Mouse (Mus musculus) stomach, embryonic 14.5 days (tissue): ENCODE measurements at regions not wholly inside any gene's neighbourhood (a gene's known extent, or its start where the extent isn't known, plus 50 kb on each side); places are given as distances from the start of the nearest gene placed in this dataset.

Source experiments
- ATAC-seq: fragments of 200-750 bp; cut with Nextera tagmentation; 2 replicates; pipeline ENCODE4 v1.8.0; 2017; ENCODE audit warnings: low read depth, moderate TSS enrichment; ENCODE audit not compliant: insufficient number of reproducible peaks, insufficient read depth, low FRiP score
- H3K27ac ChIP-seq: fragments of 300-500 bp; sonication (generic); 2 replicates; pipeline ENCODE4 v1.5.1; 2014; ENCODE audit warnings: mild to moderate bottlenecking, low read length, moderate library complexity, mixed read lengths
- H3K27me3 ChIP-seq: fragments of 300-500 bp; sonication (generic); 2 replicates; pipeline ENCODE4 v1.6.1; 2014; ENCODE audit warnings: low read length, control low read depth, mixed read lengths; ENCODE audit not compliant: control insufficient read depth, insufficient read depth
- H3K36me3 ChIP-seq: fragments of 300-500 bp; sonication (generic); 2 replicates; pipeline ENCODE4 v1.6.1; 2014; ENCODE audit warnings: mild to moderate bottlenecking, control low read depth, low read length, moderate library complexity, mixed read lengths; ENCODE audit not compliant: control insufficient read depth, insufficient read depth
- H3K4me1 ChIP-seq: fragments of 300-500 bp; sonication (generic); 2 replicates; pipeline ENCODE4 v1.6.1; 2014; ENCODE audit warnings: low read length, control low read depth, mixed read lengths; ENCODE audit not compliant: control insufficient read depth, insufficient read depth
- H3K4me2 ChIP-seq: fragments of 300-500 bp; sonication (generic); replicated peaks from 2 replicates; pipeline ENCODE4 v1.6.1; 2014; ENCODE audit warnings: low read depth, low read length, control low read depth
- H3K4me3 ChIP-seq: fragments of 300-500 bp; sonication (generic); 2 replicates; pipeline ENCODE4 v1.5.1; 2014; ENCODE audit warnings: low read depth, low read length, control low read depth
- H3K9ac ChIP-seq: fragments of 300-500 bp; sonication (generic); replicated peaks from 2 replicates; pipeline ENCODE4 v1.6.1; 2014; ENCODE audit warnings: low read depth, mild to moderate bottlenecking, control low read depth, low read length, moderate library complexity, mixed read lengths
- H3K9me3 ChIP-seq: fragments of 300-500 bp; sonication (generic); 2 replicates; pipeline ENCODE4 v1.6.1; 2016; ENCODE audit warnings: low read depth, low read length, control low read depth; ENCODE audit not compliant: control insufficient read depth
- WGBS: fragments of 180-500 bp; shearing (Covaris S2); extraction: QIAGEN DNeasy Blood & Tissue Kit; methylation state at CpG from one replicate; pipeline ENCODE4 v1.1.7; 2014; 5-methylcytosine and 5-hydroxymethylcytosine counted together

DNA sequence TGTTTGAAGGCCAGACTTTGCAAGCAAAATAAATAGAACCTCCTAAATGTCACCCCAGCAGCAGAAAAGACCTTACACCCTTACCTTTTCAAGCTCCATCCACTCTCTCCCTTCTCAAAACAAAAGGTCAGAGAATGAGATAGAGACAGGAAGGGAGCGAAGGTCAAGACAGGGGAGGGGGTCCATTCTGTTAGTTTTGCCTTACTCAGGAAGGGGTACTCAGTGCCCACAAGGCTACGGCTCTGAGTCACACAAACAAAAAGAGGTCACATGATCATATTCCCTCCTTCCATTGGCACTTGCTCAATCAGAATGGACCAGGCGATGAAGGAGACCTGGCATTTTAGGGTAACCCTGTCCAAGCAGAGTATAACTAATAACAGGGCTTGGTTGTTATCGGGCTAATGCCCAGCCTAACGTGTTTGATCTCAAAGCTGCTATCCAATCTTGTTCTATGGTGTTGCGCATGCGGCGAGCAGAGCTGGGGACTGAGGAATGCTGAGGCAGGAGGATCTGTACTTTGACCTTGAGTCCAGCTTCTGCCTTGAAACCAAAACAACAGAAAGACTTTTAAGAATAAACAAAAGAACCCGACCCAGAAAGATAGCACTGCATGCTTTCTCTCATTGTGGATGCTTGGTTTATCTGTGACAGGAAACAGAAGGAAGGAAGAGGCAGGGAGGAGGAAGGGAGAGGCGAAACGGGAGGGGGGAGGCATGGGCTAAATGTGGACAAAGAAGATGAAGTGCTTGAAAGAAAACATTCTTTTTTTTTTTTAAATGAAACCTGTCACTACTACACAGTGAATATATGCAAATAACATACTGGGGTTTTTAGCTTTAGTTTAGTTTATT, 184.5 kb downstream of the Ankrd50 start:
- H3K4me1 ChIP-seq: no peaks in the 10 kb centered on the region
- no peaks in the 10 kb centered on the region for H3K27me3 ChIP-seq
- ATAC-seq: no peak
- H3K9ac ChIP-seq: no peak overlapping the region
- H3K4me3 ChIP-seq: no peak overlapping the region
- H3K36me3 ChIP-seq: no peaks in the 10 kb centered on the region
- H3K27ac ChIP-seq: no peak overlapping the region
- H3K9me3 ChIP-seq: no peaks in the 10 kb centered on the region
- no peak overlapping the region for H3K4me2 ChIP-seq
- 57% methylated on average over 11 of the region's 11 CpGs for WGBS

DNA sequence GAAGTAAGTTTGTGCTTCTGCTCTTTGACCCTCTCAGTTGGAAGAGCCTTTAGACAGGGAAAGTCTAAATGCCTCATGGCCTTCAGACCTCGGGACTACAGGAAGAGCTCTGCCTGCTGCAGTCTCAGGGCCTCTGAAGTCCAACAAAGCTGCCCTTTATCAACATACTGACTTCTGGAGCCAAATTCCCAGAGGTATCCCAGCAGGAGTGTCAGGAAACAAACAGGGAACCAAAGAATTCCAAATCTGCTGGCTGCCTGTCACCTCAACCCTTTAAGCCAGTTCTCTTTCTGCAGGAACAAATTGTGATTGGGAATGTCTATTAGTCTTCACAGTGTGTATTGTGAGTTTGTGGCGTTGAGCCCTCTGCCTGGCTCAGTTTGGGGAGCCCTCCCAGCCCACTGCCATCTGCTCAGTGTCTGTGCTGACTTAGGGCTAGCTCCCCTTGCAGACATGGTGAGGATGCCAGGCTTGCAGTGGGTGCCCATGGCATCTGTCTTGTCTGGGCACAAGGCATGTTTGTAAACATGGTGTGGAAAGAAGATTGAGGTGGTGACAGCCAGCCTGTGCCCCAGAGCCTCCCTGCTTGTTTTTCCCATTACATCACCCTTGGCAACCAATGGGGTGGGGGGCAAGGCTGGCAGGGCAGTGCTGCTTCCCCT, 185.3 kb downstream of the Ankrd50 start:
- WGBS: 29% methylated on average over 2 of the region's 2 CpGs
- H3K27ac ChIP-seq: no peak overlapping the region
- ATAC-seq: no peak

DNA sequence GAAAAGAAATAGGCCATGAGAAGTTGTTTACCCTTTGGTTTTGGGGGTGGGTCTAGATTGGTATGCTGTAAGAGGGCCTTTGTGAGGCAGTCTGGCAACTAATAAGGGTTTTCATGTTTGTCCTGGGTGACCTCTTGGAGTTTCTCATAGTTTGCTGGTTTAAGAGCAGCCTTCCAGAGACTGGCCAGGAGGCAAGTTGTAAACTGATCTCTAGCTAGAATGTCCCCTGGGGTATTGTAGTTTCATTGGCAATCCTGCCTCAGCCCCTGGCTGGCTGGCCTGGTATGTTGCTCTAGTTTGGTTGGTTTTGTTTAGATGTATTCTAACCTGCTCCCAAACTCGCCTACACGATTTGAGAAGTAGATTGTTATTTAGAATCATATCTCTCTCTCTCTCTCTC, 187.1 kb downstream of the Ankrd50 start:
- Histone ChIP-seq H3K27me3 (no peaks in the 10 kb centered on the region), H3K4me1 (no peaks in the 10 kb centered on the region), H3K4me2 (no peak overlapping the region), H3K27ac (no peak overlapping the region), H3K36me3 (no peaks in the 10 kb centered on the region), H3K9me3 (no peaks in the 10 kb centered on the region), H3K4me3 (no peak overlapping the region), H3K9ac (no peak overlapping the region)
- no peak for ATAC-seq
- WGBS: 75% methylated on average over 2 of the region's 2 CpGs

More for the DNA sequence above, 185.3 kb downstream of the Ankrd50 start:
- Histone ChIP-seq H3K27me3 (no peaks in the 10 kb centered on the region), H3K36me3 (no peaks in the 10 kb centered on the region), H3K4me2 (no peak overlapping the region), H3K4me3 (no peak overlapping the region), H3K9me3 (no peaks in the 10 kb centered on the region), H3K9ac (no peak overlapping the region), H3K4me1 (no peaks in the 10 kb centered on the region)

DNA sequence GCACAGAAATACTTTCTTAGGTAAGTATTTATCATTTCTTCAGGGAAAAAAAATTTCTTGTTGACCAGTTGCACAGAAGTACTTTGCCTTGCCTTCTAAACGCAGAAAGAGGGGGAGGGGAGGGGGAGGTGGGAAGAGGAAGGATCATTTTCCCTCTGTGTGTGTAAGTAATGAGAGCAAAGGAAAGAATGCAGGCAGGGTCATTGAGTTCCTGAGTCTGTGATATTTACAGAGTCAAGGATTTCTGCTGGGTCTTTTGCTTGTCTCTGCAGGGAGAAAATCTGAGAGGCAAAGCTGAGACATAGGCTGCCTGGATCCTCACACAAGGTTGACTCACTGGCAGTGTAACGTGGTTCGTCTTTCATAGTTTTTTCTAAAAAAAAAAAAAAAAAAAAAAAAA, 195.6 kb downstream of the Ankrd50 start:
- no peak overlapping the region for H3K4me3 ChIP-seq
- no peaks in the 10 kb centered on the region for H3K36me3 ChIP-seq
- no peak overlapping the region for H3K27ac ChIP-seq
- no peak overlapping the region for H3K4me2 ChIP-seq
- no peaks in the 10 kb centered on the region for H3K9me3 ChIP-seq
- H3K4me1 ChIP-seq: 0 out of 2 replicates have a peak, but pooled peaks cover 3% of the 10 kb centered on the region
- no peak for ATAC-seq
- WGBS: 24% methylated on average over 3 of the region's 3 CpGs
- H3K27me3 ChIP-seq: no peaks in the 10 kb centered on the region
- no peak overlapping the region for H3K9ac ChIP-seq

DNA sequence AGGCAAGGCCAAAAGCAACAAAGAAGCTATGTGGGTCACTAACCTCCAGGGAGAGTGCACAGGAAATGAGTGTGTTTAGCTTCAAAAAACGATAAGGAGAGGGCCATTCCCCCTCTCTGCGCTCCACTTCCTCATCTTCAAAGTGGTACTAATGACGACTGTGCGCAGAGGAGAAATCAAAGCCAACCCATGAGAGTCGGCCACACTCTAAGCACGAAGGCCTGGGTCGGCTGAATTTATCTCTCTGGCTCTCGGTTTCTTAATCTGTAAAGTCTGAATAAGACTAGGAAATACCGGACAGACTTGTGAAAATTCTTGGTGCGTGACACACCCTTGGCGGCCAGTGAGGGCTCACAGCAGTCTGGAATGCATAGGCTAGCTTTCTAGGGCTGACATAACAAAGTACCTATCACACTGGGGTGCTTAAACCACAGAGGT, 200.9 kb downstream of the Ankrd50 start:
- 32% methylated on average over 11 of the region's 11 CpGs for WGBS

DNA sequence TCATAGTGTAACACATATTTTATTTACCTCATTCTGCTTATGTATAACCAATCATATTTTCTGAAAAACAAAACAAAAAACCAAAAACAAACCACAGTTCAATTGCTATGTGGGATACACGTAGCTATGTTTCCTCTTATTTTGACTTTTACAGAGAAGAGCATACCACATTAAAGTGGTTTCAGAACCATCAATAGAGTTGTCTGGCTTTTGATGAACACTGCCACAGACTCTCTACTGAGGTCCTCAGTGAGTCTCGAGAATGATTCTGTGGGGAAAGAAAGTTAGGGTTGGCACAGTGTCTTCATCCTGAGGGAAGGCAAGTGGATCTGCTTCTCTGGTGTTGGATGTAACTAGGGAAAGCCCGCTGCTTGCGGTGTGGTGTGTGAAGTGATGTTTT, 201.8 kb downstream of the Ankrd50 start:
- 0 out of 2 replicates have a peak, but pooled peaks cover 4% of the 10 kb centered on the region for H3K4me1 ChIP-seq
- H3K27me3 ChIP-seq: no peaks in the 10 kb centered on the region
- H3K9me3 ChIP-seq: no peaks in the 10 kb centered on the region
- H3K4me3 ChIP-seq: no peak overlapping the region
- no peak overlapping the region for H3K9ac ChIP-seq
- 91% methylated on average over 4 of the region's 4 CpGs for WGBS
- H3K36me3 ChIP-seq: no peaks in the 10 kb centered on the region
- no peak overlapping the region for H3K4me2 ChIP-seq
- H3K27ac ChIP-seq: no peak overlapping the region
- no peak for ATAC-seq

More for the DNA sequence above, 200.9 kb downstream of the Ankrd50 start:
- Histone ChIP-seq H3K9ac (no peak overlapping the region), H3K9me3 (no peaks in the 10 kb centered on the region), H3K27me3 (no peaks in the 10 kb centered on the region), H3K4me2 (no peak overlapping the region), H3K4me1 (0 out of 2 replicates have a peak, but pooled peaks cover 4% of the 10 kb centered on the region), H3K27ac (no peak overlapping the region), H3K4me3 (no peak overlapping the region), H3K36me3 (no peaks in the 10 kb centered on the region)
- no peak for ATAC-seq

DNA sequence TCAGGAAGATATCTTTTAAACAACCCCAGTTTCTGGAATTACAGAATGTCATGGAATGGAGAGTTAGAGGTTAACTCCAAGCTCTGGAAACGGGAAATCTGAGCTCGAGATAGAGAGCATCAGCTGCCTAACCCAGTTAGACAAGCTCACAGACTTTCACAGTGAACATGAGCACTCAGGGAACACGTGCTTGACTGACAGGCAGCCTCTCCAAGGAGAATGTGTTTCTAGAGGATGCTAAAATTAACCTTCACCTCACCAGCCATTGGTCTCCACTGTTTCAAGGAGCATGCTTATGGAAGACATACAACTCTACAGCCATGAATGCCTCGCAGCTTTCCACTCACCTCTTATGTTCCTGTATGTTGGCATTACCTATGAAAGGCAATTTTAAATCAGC, 203.0 kb downstream of the Ankrd50 start:
- 51% methylated on average over 4 of the region's 4 CpGs for WGBS
- H3K9me3 ChIP-seq: no peaks in the 10 kb centered on the region
- H3K4me1 ChIP-seq: 0 out of 2 replicates have a peak, but pooled peaks cover 4% of the 10 kb centered on the region
- no peak for ATAC-seq
- no peak overlapping the region for H3K4me3 ChIP-seq
- no peaks in the 10 kb centered on the region for H3K36me3 ChIP-seq
- no peak overlapping the region for H3K27ac ChIP-seq
- H3K4me2 ChIP-seq: no peak overlapping the region
- H3K27me3 ChIP-seq: no peaks in the 10 kb centered on the region
- no peak overlapping the region for H3K9ac ChIP-seq

DNA sequence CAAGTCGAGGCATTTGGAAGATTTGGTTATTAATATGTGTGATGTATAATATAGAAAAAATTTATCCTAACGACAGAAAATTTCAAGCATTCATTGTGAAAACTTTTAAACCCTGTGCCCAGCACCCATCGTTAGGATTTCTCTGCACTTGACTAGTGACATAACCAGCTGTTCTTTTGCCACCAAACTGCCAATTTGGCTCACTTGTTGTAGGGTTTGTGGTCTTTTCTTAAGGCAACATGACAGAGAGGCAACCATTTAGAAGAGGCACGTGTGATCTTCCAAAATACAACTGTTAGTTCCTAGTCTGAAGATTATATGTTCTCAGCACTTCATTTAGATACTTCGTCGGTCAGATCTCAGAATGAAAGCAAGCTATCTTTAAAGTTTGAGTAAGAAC, 203.8 kb downstream of the Ankrd50 start:
- Histone ChIP-seq H3K27ac (no peak overlapping the region), H3K4me1 (0 out of 2 replicates have a peak, but pooled peaks cover 4% of the 10 kb centered on the region), H3K4me2 (no peak overlapping the region), H3K27me3 (no peaks in the 10 kb centered on the region), H3K9me3 (no peaks in the 10 kb centered on the region), H3K9ac (no peak overlapping the region), H3K36me3 (no peaks in the 10 kb centered on the region), H3K4me3 (no peak overlapping the region)
- 87% methylated on average over 6 of the region's 6 CpGs for WGBS
- no peak for ATAC-seq
